Mouse (Mus musculus): Measurements from ENCODE around the gene Glis2.

GRCm38 (mm10) chr16:4558384-4558979 lies 36.0 kb upstream of the Glis2 start:
- TF ChIP-seq CTCF (IDR thresholded peaks at IDR 0.05; ENCODE audit: borderline replicate concordance, extremely low read depth, insufficient read depth, insufficient read length) (no peak), POLR2A (IDR thresholded peaks at IDR 0.05; ENCODE audit: borderline replicate concordance, extremely low read depth, insufficient read depth, insufficient read length, poor library complexity, severe bottlenecking) (peak; percentile 41; the same call in 1 of the 2 replicates)
